ENCODE assay signal across 27 mouse cellular contexts in the genomic region with DNA sequence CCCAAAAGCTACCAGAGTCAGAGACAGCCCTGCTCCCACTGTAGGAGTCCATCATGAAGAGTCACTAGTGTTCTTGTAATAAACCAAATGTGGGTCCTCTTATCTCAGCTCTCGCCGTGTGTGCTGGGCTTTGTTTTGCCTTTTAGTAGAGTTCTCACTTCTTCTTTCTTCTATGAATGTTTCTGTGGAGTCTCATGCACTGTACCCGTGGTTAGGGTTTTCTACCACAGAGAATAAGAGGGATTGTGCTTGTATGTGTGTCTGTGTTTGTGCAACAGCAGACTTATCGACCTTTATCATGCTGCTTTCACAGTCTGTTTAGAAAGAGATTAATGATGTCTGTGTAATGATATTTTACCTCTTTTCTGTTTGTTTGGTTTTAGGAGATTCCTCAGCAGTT. TPM values are rescaled to one million over a fixed set of nuclear protein-coding genes. Genes with fewer than 3 reads are reported as not detected.
"Had no signal": no experiment of that assay in that cellular context is flagged by ENCODE, and none has a peak within 500 bp of the region (broad histone marks: within the 10 kb centered on the region; RNA-seq: fewer than 3 reads in every experiment).

No protein-coding gene starts in this region.

- H3K9me3 ChIP-seq: heart, embryonic 10.5 days; heart, embryonic 13.5 days; heart, embryonic 15.5 days; hindbrain, embryonic 13.5 days; hindbrain, embryonic 15.5 days; kidney, embryonic 15.5 days; limb, embryonic 13.5 days; limb, embryonic 15.5 days; liver, embryonic 12.5 days had no signal

- H3K4me3 ChIP-seq: gastrocnemius, adult 2 months; heart, embryonic 10.5 days; heart, embryonic 13.5 days; heart, embryonic 15.5 days; hindbrain, embryonic 13.5 days; hindbrain, embryonic 15.5 days; kidney, embryonic 15.5 days; limb, embryonic 13.5 days; limb, embryonic 15.5 days; liver, embryonic 12.5 days had no signal

- H3K4me1 ChIP-seq: heart, embryonic 10.5 days; heart, embryonic 13.5 days; heart, embryonic 15.5 days; hindbrain, embryonic 13.5 days; hindbrain, embryonic 15.5 days; kidney, embryonic 15.5 days; limb, embryonic 13.5 days; limb, embryonic 15.5 days; liver, embryonic 12.5 days had no signal

- H3K27ac ChIP-seq: gastrocnemius, adult 2 months; heart, embryonic 10.5 days; heart, embryonic 13.5 days; heart, embryonic 15.5 days; hindbrain, embryonic 13.5 days; hindbrain, embryonic 15.5 days; hindbrain, postnatal 0 days; kidney, embryonic 15.5 days; kidney, postnatal 0 days; limb, embryonic 13.5 days; limb, embryonic 15.5 days; liver, embryonic 12.5 days; liver, embryonic 14.5 days had no signal

- ATAC-seq: hindbrain, postnatal 0 days; intestine, embryonic 16.5 days; liver, embryonic 12.5 days had no signal

- H3K9ac ChIP-seq: heart, embryonic 13.5 days; heart, embryonic 15.5 days; hindbrain, embryonic 13.5 days; hindbrain, embryonic 15.5 days; kidney, embryonic 15.5 days; limb, embryonic 13.5 days; limb, embryonic 15.5 days; liver, embryonic 12.5 days; liver, embryonic 14.5 days had no signal

- H3K4me2 ChIP-seq: heart, embryonic 13.5 days; heart, embryonic 15.5 days; hindbrain, embryonic 13.5 days; hindbrain, embryonic 15.5 days; kidney, embryonic 15.5 days; limb, embryonic 13.5 days; limb, embryonic 15.5 days; liver, embryonic 12.5 days had no signal

- DNase-seq: gastrocnemius, adult 2 months; gastrocnemius, postnatal 10 days; gastrocnemius, postnatal 25 days; heart, adult 18-20 months; heart, postnatal 14 days; heart, postnatal 36 days; kidney, adult 18-20 months; kidney, adult 9 months; kidney, postnatal 14 days; kidney, postnatal 36 days; layer of hippocampus, adult 9-11 months; layer of hippocampus, postnatal 36 days; left cerebral cortex, postnatal 4 days had no signal

- H3K27me3 ChIP-seq: heart, embryonic 13.5 days; heart, embryonic 15.5 days; hindbrain, embryonic 13.5 days; hindbrain, embryonic 15.5 days; kidney, embryonic 15.5 days; limb, embryonic 13.5 days; limb, embryonic 15.5 days; liver, embryonic 12.5 days had no signal

RNA-seq across cellular contexts. Expression of a gene that starts 48.4 kb away (rescaled TPM):
- total RNA-seq: gastrocnemius, adult 2 months; gastrocnemius, postnatal 25 days; heart, adult 8-10 months; heart, postnatal 36 days had no signal
